Mouse (Mus musculus) MEL (cell line): ENCODE measurements around the gene Olfr725. TPM values are rescaled to one million over a fixed set of nuclear protein-coding genes. Genes with fewer than 3 reads are reported as not detected.

ENCODE experiments used
- DNase-seq: peaks from one replicate; pipeline ENCODE4 v3.0.0; 2011; ENCODE audit warnings: low read depth, low spot score
- H3K27ac ChIP-seq: 2 replicates; pipeline ENCODE4 v1.5.1; 2012; ENCODE audit warnings: low read depth, mild to moderate bottlenecking, control low read depth, low read length, moderate library complexity; ENCODE audit not compliant: control insufficient read depth
- H3K27me3 ChIP-seq, 2 experiments: fragments of 150-350 bp in 1 of 2; sonication (generic) in 1 of 2; 2 replicates each; pipeline ENCODE4 v1.6.1; 2012; ENCODE audit warnings: low read length in 2 of 2, mild to moderate bottlenecking in 2 of 2, improper control_type of control experiment in 1 of 2, moderate library complexity in 1 of 2; ENCODE audit not compliant: insufficient read depth in 2 of 2, control insufficient read depth in 1 of 2
- H3K36me3 ChIP-seq, 2 experiments: 2 replicates each; pipeline ENCODE4 v1.6.1; 2012 to 2014; ENCODE audit warnings: low read length in 2 of 2, improper control_type of control experiment in 1 of 2, inconsistent platforms in 1 of 2, mild to moderate bottlenecking in 1 of 2; ENCODE audit not compliant: insufficient read depth in 2 of 2, control insufficient read depth in 1 of 2
- H3K4me1 ChIP-seq, 2 experiments: fragments of 150-350 bp in 1 of 2; sonication (generic) in 1 of 2; 2 replicates each; pipeline ENCODE4 v1.6.1; 2012; ENCODE audit warnings: low read length in 2 of 2, improper control_type of control experiment in 1 of 2, mild to moderate bottlenecking in 1 of 2; ENCODE audit not compliant: insufficient read depth in 2 of 2, control insufficient read depth in 1 of 2
- H3K4me3 ChIP-seq, 2 experiments: fragments of 150-350 bp in 1 of 2; sonication (generic) in 1 of 2; 2 replicates each; pipeline ENCODE4 v1.5.1; 2012; ENCODE audit warnings: low read depth in 2 of 2, low read length in 2 of 2, mild to moderate bottlenecking in 2 of 2, moderate library complexity in 2 of 2, control low read depth in 1 of 2, improper control_type of control experiment in 1 of 2; ENCODE audit not compliant: control insufficient read depth in 1 of 2, insufficient read depth in 1 of 2
- H3K79me2 ChIP-seq: 2 replicates; pipeline ENCODE4 v1.6.1; 2012; ENCODE audit warnings: mild to moderate bottlenecking, low read length, moderate library complexity; ENCODE audit not compliant: control insufficient read depth, poor library complexity, insufficient read depth
- H3K9ac ChIP-seq: 2 replicates; pipeline ENCODE4 v1.6.1; 2012; ENCODE audit warnings: low read depth, mild to moderate bottlenecking, control low read depth, low read length, moderate library complexity; ENCODE audit not compliant: control insufficient read depth, poor library complexity, severe bottlenecking
- H3K9me3 ChIP-seq: fragments of 150-350 bp; sonication (generic); replicated peaks from 2 replicates; pipeline ENCODE4 v1.6.1; 2012; ENCODE audit warnings: mild to moderate bottlenecking, low read length, improper control_type of control experiment, moderate library complexity; ENCODE audit not compliant: insufficient read depth
- CHD1 ChIP-seq: IDR thresholded peaks from 2 replicates; pipeline ENCODE4 v1.6.1; 2012; ENCODE audit warnings: low read depth, mild to moderate bottlenecking, inconsistent platforms, low read length, improper control_type of control experiment
- CTCF ChIP-seq, 3 experiments: IDR thresholded peaks in 2 of 3; conservative IDR thresholded peaks in 1 of 3; 2 replicates each; pipeline ENCODE4 v1.5.1; 2011 to 2012; ENCODE audit warnings: low read length in 3 of 3, low read depth in 2 of 3, mild to moderate bottlenecking in 2 of 3, improper control_type of control experiment in 1 of 3, inconsistent platforms in 1 of 3, mixed read lengths in 1 of 3, moderate library complexity in 1 of 3; ENCODE audit not compliant: control insufficient read depth in 1 of 3, insufficient read depth in 1 of 3, poor library complexity in 1 of 3, severe bottlenecking in 1 of 3
- E2F4 ChIP-seq: IDR thresholded peaks from 2 replicates; pipeline ENCODE4 v1.6.1; 2011; ENCODE audit warnings: low read depth, low read length, improper control_type of control experiment, borderline replicate concordance
- EP300 ChIP-seq, 2 experiments: IDR thresholded peaks; 2 replicates each; pipeline ENCODE4 v1.6.1; 2011; ENCODE audit warnings: improper control_type of control experiment in 2 of 2, low read length in 2 of 2, low read depth in 1 of 2, mild to moderate bottlenecking in 1 of 2
- JUND ChIP-seq: IDR thresholded peaks from 2 replicates; pipeline ENCODE4 v1.6.1; 2011; ENCODE audit warnings: low read depth, mild to moderate bottlenecking, improper control_type of control experiment, low read length
- KAT2A ChIP-seq: conservative IDR thresholded peaks from 2 replicates; pipeline ENCODE4 v1.6.1; 2012; ENCODE audit warnings: low read depth, low read length, improper control_type of control experiment, inconsistent platforms
- MAFK ChIP-seq: IDR thresholded peaks from 2 replicates; pipeline ENCODE4 v1.6.1; 2011; ENCODE audit warnings: low read depth, mild to moderate bottlenecking, low read length, improper control_type of control experiment, borderline replicate concordance
- MXI1 ChIP-seq: IDR thresholded peaks from 2 replicates; pipeline ENCODE4 v1.6.1; 2011; ENCODE audit warnings: mild to moderate bottlenecking, low read depth, low read length, improper control_type of control experiment
- MYB ChIP-seq: IDR thresholded peaks from 2 replicates; pipeline ENCODE4 v1.6.1; 2011; ENCODE audit warnings: mild to moderate bottlenecking, low read depth, low read length, improper control_type of control experiment
- MYC ChIP-seq: IDR thresholded peaks from 2 replicates; pipeline ENCODE4 v1.6.1; 2011; ENCODE audit warnings: low read depth, mild to moderate bottlenecking, low read length, improper control_type of control experiment, moderate library complexity
- NELFE ChIP-seq: IDR thresholded peaks from 2 replicates; pipeline ENCODE4 v1.6.1; 2011; ENCODE audit warnings: low read depth, low read length, improper control_type of control experiment
- POLR2A ChIP-seq, 2 experiments: IDR thresholded peaks; 2 replicates each; pipeline ENCODE4 v1.6.1; 2011 to 2012; ENCODE audit warnings: low read length in 2 of 2, mild to moderate bottlenecking in 2 of 2, control low read depth in 1 of 2, improper control_type of control experiment in 1 of 2, low read depth in 1 of 2, moderate library complexity in 1 of 2; ENCODE audit not compliant: control insufficient read depth in 1 of 2, insufficient read depth in 1 of 2, poor library complexity in 1 of 2
- POLR2AphosphoS2 ChIP-seq: IDR thresholded peaks from 2 replicates; pipeline ENCODE4 v1.6.1; 2011; ENCODE audit warnings: low read length, improper control_type of control experiment
- SIN3A ChIP-seq: IDR thresholded peaks from 2 replicates; pipeline ENCODE4 v1.6.1; 2012; ENCODE audit warnings: low read length, improper control_type of control experiment, inconsistent platforms
- SMC3 ChIP-seq: IDR thresholded peaks from 2 replicates; pipeline ENCODE4 v1.6.1; 2011; ENCODE audit warnings: low read depth, low read length, improper control_type of control experiment
- TAL1 ChIP-seq: IDR thresholded peaks from 2 replicates; pipeline ENCODE4 v1.6.1; 2012; ENCODE audit warnings: mild to moderate bottlenecking, inconsistent platforms, low read length, moderate library complexity, mixed read lengths
- TCF12 ChIP-seq: IDR thresholded peaks from 2 replicates; pipeline ENCODE4 v1.6.1; 2014; ENCODE audit warnings: low read depth, mild to moderate bottlenecking, inconsistent platforms, low read length, improper control_type of control experiment, moderate library complexity
- USF1 ChIP-seq: IDR thresholded peaks from 2 replicates; pipeline ENCODE4 v1.6.1; 2014; ENCODE audit warnings: low read depth, mild to moderate bottlenecking, inconsistent platforms, low read length, improper control_type of control experiment, moderate library complexity
- USF2 ChIP-seq, 2 experiments: IDR thresholded peaks; 2 replicates each; pipeline ENCODE4 v1.6.1; 2011 to 2012; ENCODE audit warnings: improper control_type of control experiment in 2 of 2, low read length in 2 of 2, borderline replicate concordance in 1 of 2, inconsistent platforms in 1 of 2, low read depth in 1 of 2, mild to moderate bottlenecking in 1 of 2; ENCODE audit not compliant: insufficient read depth in 1 of 2
- ZKSCAN1 ChIP-seq: IDR thresholded peaks from 2 replicates; pipeline ENCODE4 v1.6.1; 2012; ENCODE audit warnings: low read depth, mild to moderate bottlenecking, inconsistent platforms, low read length, improper control_type of control experiment, moderate library complexity
- ZMIZ1 ChIP-seq: IDR thresholded peaks from 2 replicates; pipeline ENCODE4 v1.6.1; 2012; ENCODE audit warnings: low read depth, mild to moderate bottlenecking, inconsistent platforms, low read length, improper control_type of control experiment, moderate library complexity
- ZNF384 ChIP-seq: IDR thresholded peaks from 2 replicates; pipeline ENCODE4 v1.6.1; 2012; ENCODE audit warnings: low read depth, mild to moderate bottlenecking, inconsistent platforms, low read length, improper control_type of control experiment
- polyA plus RNA-seq, 2 experiments: library from polyadenylated mRNA; stranded (reverse) in 1 of 2; unstranded in 1 of 2; fragments of >175 nt in 1 of 2; fragments of >200 nt in 1 of 2; gene quantifications; 2 replicates each; pipeline versions ENCODE4 v1.2.1 to v1.2.4; 2012; ENCODE audit warnings: low replicate concordance in 2 of 2, low read depth in 1 of 2; ENCODE audit not compliant: insufficient read length in 2 of 2, insufficient read depth in 1 of 2, missing spikeins in 1 of 2
- total RNA-seq: library from RNA; depleted of rRNA; stranded (reverse); fragments of 300-350 nt; gene quantifications from 2 replicates; pipeline ENCODE4 v1.2.3, GENCODE M21; 2012

Gene Olfr725
- total and polyA plus RNA-seq, 3 experiments: not detected

GRCm38 (mm10) chr14:50061179-50061578 lies 21.0 kb upstream of the Olfr725 start:
- Histone ChIP-seq H3K9ac (no peak overlapping the region), H3K79me2 (no peaks in the 10 kb centered on the region), H3K9me3 (no peaks in the 10 kb centered on the region), H3K4me1 (no peaks in the 10 kb centered on the region), H3K27me3 (no peaks in the 10 kb centered on the region), H3K4me3 (no peak overlapping the region), H3K36me3 (no peaks in the 10 kb centered on the region)
- TF ChIP-seq MAFK (no peak), TCF12 (no peak), KAT2A (no peak), NELFE (no peak), CHD1 (no peak), MYC (no peak), POLR2AphosphoS2 (no peak), USF2 (IDR thresholded peaks at IDR 0.05; ENCODE audit: borderline replicate concordance in 1 of 2, insufficient read depth in 1 of 2, low read depth in 1 of 2, low read length in 2 of 2) (no peak), ZMIZ1 (no peak), CTCF (IDR thresholded peaks at IDR 0.05 in 2 of 3, conservative IDR thresholded peaks at IDR 0.05 in 1 of 3; ENCODE audit: control insufficient read depth in 1 of 3, insufficient read depth in 1 of 3, low read depth in 2 of 3, low read length in 3 of 3, poor library complexity in 1 of 3, severe bottlenecking in 1 of 3) (no peak)
- TF ChIP-seq, all 39 proteins: peak for 0
- no peak for DNase-seq
- H3K27ac ChIP-seq: no peak overlapping the region

DNA sequence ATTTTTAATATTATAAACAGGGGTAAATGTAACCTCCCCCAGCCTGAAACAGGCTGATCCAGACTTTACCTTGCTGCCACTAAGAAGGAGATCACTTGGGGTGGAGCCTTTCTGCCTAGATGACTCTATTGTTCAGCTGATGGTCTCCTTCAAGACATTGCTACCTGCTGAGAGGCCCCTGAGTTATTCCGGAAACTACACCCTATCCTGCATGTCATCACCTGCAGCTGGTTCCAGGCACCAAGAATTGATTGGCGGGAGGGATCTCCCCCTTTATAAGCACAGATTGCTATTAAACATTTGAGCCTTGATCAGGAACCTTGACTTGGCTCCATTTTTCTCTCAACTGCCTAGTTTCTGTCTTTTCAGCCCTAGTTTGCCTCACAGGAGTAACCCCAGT lies 8.1 kb downstream of the Olfr725 start:
- no peak for TF ChIP-seq JUND
- no peak for TF ChIP-seq SMC3
- TF ChIP-seq MXI1: no peak
- TF ChIP-seq USF2 (IDR thresholded peaks at IDR 0.05; ENCODE audit: borderline replicate concordance in 1 of 2, insufficient read depth in 1 of 2, low read depth in 1 of 2, low read length in 2 of 2): no peak
- TF ChIP-seq USF1: no peak
- TF ChIP-seq MYC: no peak
- TF ChIP-seq EP300 (IDR thresholded peaks at IDR 0.05; ENCODE audit: low read depth in 1 of 2, low read length in 2 of 2): no peak
- TF ChIP-seq NELFE: no peak
- no peak for TF ChIP-seq MYB
- no peak for TF ChIP-seq POLR2A (IDR thresholded peaks at IDR 0.05; ENCODE audit: control insufficient read depth in 1 of 2, insufficient read depth in 1 of 2, low read depth in 1 of 2, low read length in 2 of 2, poor library complexity in 1 of 2)
- TF ChIP-seq ZKSCAN1: no peak
- TF ChIP-seq TAL1: no peak
- TF ChIP-seq ZNF384: no peak
- TF ChIP-seq E2F4: no peak
- TF ChIP-seq SIN3A: no peak
- Histone ChIP-seq H3K9me3 (no peaks in the 10 kb centered on the region), H3K9ac (no peak overlapping the region), H3K4me3 (no peak overlapping the region), H3K79me2 (no peaks in the 10 kb centered on the region), H3K27ac (no peak overlapping the region), H3K36me3 (no peaks in the 10 kb centered on the region), H3K27me3 (no peaks in the 10 kb centered on the region), H3K4me1 (no peaks in the 10 kb centered on the region)
- DNase-seq: no peak
